Mouse (Mus musculus): Measurements from ENCODE around the gene Runx2.

The Runx2 gene

DNA sequence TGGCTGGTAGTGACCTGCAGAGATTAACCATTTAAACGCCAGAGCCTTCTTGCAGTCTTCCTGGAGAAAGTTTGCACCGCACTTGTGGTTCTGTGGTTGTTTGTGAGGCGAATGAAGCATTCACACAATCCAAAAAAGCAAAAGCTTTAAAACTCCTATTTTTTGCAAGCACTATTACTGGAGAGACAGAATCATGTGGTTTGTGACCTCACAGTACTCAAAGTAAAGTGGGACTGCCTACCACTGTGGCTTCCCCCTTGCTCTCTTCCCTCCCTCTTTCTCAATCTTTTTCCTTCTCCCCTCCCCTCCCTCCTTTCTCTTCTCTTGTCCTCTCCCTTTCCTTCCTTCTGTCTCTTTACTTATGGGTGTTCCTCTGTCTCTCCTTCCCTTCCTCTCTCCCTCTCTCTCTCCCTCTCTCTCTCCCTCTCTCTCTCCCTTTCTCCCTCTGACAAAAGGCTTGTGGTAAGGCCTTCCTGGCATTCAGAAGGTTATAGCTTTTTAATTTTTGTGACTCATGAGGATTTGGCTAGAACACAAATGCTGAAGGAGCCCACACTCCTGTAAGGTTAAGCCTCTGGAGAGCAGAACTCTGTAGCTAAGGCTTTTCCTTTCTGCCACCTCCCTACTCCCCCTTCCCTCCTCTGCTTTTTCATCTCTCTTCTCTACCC is at the start of gene Runx2:
TSS of gene Runx2 (minus strand) at position 290 of the 668 bp plus-strand sequence.
- DNase-seq = peak; percentile 17

DNA sequence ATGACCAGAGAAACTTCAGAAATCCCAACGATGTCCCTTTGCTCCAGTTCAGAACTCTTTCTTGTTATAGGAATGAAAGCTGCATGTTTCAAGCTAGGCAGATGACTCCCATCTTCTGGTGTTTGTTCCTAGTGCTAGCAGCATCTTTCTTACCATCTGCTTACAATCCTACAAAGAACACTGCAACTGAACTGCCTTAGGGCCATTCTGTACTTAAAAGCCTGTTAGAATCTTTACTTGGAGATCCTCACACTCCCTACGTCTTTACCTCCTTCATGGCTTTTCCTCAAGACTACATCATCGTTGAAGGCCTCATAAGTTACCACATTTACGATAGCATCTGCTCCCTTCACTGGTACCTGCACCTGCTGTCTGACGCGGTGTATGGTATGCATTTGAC is 48.6 kb upstream of the Runx2 start:
- DNase-seq = no peak

DNA sequence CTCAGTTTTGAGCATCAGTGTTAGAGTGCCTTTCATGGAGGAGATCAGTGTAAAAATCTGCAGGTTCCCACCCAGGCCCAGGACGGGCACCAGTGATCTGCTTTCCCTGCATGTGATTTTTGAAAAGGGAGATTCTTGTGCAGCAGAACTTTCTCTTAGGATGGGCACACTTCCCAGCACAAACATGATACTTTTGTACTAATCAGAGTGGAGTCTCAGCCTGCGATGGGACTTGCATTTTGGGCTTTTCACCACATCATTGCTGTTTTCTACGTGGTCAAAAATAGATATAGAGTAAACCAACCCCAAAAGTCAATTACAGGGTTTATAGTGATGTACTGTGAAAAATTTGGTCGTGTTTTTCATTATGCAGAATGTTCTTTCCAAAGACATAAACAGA is 27.6 kb upstream of the Runx2 start:
- no peak for DNase-seq

DNA sequence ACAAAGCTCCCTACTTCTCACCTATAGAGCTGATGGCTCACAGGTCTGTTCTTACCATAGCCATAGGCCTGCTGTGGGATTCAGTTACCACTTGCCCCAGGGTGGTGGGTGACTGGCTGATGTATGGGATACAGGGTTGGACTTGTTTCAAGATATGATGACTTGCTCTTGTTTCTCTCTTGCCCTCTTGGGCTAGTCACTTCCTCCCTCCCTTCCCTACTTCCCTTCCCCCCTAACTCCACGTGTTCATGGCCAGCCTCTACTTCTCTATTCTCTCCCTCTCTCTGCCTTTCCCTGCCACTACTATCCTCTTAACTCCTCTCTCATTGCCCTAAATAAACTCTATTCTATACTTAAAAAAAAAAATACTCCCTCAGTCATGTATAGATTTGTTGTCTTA is 16.6 kb upstream of the Runx2 start:
- no peak for DNase-seq

DNA sequence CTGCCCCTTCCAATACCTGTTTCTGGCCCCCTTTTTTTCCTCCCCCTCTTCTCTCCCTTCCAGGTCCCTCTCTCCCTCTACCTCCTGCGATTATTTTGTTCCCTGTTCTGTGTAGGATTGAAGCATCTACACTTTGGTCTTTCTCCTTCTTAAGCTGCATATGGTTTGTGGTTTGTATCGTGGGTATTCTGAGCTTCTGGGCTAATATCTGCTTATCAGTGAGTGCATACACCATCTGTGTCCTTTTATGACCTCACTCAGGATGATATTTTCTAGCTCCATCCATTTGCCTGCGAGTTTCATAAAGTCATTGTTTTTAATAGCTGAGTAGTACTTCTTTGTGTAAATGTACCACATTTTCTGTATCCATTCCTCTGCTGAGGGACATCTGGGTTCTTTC is 15.0 kb upstream of the Runx2 start:
- DNase-seq = no peak

DNA sequence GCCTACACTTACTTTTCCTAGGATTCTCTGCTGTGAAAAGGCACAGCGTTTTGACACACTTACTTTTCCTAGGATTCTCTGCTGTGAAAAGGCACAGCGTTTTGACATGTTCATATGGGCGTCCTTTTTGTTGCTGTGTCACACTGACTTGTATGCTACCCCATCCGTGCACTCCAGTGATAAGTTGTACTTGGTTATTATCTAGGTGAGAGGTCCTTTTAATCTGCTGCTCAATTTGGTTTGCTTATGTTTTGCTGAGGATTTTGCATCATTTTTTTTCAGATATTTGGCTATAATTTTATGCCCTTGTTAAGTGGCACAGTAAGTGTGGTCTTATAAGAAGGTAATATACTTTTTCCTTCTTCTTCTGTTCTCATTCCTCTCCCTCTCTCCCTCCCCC is 13.4 kb upstream of the Runx2 start:
- DNase-seq = no peak

DNA sequence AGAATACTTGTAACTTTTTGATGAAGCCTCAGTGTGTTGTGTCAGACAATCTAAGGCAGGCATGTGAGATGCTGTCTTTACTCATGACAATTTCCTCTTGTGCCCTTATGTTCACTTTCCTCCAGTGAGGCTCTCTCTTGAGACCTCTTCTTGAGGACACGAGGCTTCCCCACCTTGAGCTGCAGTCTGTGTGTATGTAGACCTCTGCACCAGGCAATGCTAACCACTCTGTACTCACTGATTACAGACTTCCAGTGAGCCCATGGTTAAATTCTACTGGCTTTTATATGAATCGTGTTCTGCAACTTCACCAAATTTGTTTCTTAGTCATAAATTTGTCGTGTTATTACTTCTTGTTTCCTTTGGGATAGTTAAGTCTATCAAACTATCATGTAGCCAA is 12.5 kb upstream of the Runx2 start:
- DNase-seq = no peak

DNA sequence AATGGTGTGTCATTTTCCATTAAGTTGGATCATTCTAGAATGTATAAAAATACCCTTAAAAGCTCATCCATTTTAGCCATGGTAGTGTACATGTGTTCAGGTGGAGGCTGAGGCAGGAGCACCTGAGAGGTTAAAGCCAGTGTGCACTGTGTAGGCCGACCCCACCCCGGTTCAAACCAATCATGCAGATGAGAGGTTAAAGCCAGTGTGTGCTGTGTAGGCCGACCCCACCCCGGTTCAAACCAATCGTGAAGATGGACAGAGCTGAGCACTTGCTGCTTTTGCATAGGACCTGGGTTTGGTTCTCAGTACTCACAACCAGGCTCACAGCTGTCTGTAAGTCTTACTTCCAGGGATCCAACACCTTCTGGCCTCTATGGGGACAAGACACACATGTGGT is 7.3 kb upstream of the Runx2 start:
- no peak for DNase-seq

DNA sequence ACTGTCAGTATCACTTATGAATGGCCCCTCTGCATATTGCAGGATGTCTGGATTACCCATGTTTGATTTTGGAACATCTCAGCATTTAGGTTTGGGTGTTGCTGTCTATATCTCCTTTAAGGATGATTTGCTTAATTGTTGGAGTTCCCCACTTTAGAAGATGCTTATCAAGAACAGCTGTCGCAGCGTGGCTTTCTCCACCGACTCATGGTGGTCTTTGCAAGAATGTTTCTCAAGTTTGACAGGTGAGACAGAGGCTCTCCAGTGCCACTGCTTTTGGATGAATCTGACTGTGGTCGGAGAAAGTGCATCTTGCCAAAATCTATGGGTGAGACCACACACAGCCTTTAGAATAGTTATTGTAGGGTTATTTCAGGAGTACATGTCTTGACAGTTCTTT is 5.2 kb upstream of the Runx2 start:
- DNase-seq = no peak

DNA sequence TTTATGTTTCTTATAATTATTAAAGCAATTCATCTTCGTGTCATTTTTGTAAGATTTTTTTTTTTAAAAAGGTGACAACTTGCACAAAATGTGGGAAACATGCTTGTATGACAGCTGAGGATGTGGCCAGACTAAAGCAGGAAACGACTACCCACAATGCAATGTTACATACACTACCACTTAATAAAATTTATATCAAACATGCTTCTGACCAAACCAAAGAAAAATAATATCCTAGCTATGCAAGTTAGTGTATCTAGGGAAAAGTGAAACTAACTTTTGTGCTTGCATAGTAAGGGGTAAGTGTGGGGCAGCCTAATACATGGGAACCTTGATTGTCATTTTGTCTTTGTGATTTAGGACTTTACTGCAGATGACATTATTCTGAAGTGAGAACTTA is 4.2 kb upstream of the Runx2 start:
- DNase-seq = no peak

DNA sequence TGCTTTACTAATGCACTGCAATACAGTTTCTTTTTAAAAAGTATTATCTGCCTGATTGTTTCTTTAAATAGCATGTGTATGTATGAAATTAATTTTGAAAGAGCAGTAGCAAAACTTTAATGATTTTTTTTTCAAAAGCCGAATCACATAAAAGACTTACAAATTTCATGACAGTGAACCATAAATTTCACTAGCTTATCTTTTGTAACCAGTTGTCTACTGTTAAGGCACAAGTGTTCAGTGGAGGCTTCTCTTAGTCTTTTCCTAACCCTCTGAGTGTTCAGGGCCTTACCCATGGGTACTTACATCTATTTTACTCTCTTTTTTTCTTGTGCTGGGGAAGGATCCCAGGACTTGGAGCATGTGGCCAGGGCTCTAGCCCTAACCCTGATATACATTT is 7.6 kb downstream of the Runx2 start:
- no peak for DNase-seq

DNA sequence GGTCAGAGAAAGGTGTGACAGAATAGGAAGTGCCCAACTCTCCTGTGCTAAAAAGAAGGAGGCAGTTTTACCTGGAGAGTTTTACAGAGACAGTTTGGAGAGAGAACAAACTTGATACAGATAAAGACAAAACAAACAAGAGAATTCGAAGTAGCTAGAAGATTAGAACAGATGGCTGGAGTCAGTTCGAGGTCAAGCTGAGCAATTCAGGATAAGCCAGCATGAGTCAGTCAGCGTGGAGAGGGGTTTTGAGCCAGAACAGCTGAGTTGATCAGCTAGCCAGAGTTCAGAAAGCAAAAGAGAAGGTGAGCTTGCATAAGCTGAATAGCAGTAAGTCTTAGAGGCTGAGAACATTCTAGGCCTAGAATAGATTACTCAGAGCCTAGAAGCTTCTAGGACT is 17.3 kb downstream of the Runx2 start:
- DNase-seq = no peak

DNA sequence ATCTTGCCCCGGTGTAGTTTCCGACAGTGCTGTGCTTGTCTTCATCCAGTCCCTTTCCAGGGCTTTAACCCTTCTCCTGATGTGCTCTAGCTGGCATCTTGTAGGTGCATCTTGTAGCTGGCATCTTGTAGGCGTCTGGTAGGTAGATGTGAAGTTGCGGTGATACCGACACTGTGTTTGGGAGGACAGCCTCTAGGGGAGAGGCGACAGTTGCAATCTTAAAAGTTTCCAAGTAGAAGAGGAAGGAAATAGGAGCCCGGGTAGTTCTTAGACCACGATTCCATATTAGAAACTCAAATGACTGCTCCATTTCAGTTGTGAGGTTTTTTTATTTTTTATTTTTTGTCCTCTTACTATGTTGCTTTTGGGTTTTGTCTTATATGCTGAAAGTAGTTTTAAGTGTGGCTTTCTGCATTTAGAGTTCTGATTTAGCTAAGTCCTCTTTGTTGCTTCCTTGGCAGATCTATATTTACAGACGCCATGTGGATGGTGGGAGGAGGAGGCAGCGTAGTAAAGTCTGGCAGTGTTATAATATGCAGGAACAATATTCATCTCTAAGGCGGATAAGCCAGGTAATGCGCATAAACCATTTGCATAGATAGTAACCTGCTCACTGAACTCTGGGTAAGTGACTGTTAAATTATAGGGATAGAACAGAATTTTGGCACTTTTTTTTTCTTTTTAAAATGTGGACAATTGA is 22.2 kb downstream of the Runx2 start:
- DNase-seq = no peak

DNA sequence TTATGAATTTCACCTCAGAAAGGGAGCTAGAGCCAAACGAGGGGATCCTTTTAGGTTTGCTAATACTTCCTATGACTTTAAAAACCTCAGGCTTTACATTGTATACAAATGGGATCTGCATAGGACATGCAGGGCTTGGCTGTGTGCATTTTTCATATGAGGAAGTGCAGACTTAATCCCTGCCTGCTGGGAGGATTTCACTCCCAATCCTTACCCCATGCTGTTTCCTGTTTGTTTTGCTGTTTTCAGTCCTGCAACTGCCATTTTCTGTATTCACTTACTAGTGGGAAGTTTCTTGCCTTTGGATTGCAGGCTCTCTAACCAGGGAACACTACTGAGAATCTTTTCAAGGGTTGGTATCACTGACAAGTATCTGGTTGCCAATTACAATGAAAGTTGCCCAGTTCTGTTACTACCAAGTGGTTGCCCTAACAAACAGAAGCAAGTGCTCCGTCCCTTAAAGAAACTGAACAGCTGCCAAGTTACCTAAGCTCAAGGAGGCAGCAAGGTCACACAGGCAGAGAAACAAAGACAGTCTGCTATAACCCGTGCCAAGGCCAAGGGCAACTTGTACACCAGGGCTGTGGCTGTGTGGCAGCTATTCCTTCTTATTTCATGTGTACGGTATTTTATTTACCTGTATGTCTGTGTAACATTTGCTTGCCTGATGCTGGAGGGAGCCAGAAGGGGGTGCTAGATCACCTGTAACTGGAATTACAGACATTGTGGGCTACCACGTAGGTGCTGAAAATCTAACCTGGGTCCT is 25.4 kb downstream of the Runx2 start:
- DNase-seq = peak; percentile 50

DNA sequence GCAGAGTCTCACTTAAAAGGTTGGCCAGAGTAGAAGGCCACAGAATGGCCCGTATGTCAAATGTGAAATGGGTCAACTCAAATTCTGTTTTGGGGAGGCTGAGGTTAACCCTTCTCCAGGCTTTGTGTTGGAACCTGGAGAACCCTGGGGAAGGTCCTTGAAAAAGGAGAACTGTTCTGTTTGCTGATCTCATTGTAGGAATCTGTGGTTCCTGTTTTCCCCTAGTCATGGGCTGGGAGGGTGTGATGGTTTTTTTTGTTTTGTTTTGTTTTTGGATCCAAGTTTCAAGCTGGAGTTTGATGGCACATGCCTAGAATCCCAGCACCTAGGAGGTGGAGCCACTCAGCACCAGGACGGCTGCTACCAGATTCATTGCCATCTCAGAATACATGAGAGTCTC is 31.5 kb downstream of the Runx2 start:
- DNase-seq = no peak

DNA sequence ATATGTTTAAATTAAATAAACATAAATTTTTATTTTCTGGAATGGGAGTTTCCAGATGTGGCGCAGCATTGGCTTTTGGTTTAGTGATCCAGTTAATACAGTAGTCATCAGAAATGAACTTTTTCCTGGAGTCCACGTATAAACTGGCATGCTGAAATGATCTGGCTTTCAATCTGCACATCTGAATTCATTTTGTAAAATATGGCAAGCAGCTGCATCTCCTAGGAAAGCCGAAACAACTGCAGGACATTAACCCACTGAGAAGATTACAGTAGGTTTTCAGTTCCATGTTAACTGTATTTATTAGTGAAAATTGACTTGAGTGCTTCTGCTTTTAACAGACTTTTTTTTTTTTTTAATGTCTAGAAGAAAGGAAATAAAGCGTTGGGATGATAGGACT is 32.2 kb downstream of the Runx2 start:
- no peak for DNase-seq

DNA sequence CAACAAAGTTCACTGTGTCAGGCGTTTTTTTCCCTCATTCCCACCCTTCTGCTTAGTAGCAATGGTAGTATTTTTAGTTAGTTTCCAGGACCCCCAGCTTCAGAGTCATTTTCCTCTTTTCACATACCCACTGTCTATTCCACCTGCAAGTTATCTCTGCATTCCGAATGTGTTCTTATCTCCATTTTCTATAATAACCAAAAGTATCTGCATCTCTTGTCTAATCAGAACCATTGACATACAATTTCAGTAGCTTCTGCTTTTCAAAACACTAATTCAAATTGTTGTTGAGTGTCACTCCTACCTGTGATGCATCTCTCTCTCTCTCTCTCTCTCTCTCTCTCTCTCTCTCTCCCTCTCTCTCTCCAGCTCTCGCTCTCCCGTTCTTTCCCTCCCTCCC is 34.2 kb downstream of the Runx2 start:
- DNase-seq = no peak

DNA sequence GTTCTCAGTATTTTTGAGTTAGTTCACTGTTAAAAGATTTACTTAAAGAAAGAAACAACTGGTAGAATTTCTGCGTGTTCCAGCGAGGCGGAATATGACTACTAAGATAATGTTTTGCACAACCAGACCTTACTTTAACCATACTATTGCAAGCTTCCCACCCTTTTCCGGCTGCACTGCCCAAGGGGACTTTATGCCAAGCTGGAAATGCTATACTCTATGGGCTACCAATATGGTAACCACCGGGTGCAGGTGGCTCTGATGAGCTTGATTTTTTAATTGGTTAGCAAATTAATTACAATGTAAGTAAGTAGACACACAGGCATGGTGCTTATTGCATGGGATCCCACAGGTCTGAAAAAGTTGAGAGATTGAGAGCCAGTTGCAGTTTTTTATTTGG is 36.5 kb downstream of the Runx2 start:
- DNase-seq = no peak

DNA sequence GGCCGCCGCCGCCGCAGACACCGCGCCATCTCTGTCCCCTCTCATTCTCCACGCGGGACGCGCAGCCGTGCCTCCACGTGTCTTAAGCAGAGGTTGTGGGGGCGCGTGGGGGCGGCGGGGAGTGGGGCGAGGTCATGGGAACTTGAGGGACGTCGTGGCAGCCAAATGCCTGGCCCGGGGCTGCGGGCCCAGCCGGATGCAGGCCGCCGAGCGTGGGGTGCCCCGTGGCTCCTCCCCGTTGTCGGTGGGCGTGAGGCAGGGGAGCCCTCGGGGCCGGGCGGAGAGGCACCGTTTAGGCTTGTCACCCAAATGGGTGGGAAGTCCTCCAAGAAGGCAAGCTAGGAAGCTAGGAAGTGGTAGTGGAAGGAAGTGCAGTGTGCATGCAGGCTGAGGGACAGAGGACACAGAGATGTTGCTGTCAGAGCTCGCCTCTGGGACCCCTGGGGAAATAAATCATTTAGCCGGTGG is 37.2 kb downstream of the Runx2 start:
- DNase-seq = peak; percentile 63

DNA sequence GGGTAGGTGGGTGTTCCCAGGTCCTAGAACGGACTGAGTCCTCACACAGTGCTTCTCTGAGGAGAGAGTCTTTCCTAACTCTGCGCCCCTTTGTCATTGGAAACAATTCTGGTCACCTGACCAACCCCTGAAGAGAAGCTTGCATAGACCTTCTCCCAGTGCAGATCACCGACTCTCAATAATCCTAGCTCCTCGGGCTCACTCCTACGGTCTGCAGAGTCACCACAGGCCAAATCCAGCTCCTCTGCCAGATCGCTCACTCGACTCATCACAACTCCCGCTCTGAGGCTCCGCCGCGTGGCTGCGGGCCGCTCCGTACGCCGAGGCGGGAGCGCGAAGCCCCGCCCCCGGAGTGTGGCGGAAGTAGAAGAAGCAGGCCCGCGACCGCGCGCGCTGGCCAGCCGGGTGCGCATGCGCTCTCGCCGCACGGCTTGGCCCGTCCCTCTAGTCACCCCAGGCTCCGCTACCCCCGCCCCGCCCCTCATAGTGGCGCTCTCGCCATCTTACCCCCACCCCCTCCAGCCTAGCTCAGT is 37.8 kb downstream of the Runx2 start, which contains the start of gene Supt3:
TSS of gene Supt3 (plus strand) at position 415 of the 533 bp plus-strand sequence.
- peak; percentile 96 for DNase-seq

DNA sequence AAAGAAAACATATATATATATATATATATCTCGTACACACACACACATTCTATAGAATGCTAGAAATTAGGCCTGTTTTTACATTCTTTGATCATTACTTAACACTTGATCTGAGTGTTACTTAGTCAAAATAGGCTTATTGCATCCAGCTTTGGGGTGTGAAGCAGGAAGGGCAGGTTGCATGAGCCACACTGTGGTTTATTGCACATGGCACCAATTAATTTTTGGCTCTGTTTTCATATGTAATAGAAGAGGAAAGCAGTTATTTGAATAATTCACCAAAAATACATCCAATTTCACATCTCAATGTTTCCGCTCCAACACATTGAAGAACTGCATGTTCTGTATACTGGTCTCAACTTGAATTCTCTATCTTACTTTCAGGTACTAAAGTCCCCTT is 42.0 kb downstream of the Runx2 start:
- no peak for DNase-seq

DNA sequence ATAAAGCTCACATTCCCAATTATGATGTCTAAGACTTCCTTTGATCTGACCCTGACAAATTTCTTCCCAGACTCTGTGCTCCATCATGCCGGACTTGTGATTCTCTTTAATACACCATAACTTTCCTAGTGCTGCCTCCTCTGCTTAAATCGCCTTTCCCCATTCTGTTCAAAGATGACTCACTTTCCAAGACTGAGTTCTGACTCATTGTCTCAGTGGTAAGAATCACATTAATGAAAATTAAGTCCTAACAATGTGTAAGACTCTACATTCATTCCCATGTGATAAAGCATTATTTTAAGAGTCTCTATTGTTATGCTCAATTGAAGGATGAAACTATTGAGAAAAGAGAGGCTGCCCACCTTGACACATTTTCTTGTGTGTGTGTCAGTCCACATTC is 43.7 kb downstream of the Runx2 start:
- no peak for DNase-seq

DNA sequence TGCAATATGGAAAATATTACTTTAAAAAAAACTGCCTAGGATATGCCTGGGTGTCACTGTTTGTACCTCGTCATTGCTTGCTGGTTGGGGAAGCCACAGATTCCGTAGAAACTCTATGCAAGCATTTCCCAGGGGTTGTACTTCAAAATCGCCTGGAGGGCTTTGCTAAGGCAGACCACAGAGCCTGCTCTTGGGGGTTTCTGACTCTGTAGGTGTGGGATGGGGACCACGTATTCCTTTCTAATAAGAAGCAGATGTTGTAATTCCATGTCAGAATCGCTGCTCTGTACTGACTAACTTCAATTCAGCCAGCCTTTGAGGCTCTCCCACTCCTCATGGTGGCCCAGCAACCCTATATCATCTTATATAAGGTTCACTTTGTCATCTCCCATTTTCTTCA is 46.1 kb downstream of the Runx2 start:
- no peak for DNase-seq

DNA sequence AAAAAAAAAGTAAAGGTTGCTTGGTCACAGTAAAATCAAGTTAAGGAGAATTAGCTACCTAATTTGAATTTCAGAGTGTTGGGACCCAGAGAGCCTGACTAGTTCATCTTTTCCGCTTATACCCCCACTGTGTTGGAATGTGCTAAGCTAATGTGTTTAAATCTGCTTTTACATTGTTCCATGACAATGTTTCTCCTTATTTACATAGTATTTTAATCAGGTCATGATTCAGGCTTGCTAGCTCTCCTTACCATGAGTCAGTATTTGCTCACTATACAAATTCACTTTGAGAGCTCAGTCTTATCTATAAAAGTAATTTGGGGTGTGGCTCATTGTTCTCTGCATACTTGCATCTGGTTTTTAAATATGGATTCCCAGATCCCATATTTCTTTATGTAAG is 47.2 kb downstream of the Runx2 start:
- no peak for DNase-seq

Measured in lung, postnatal 36 days (tissue).